Mouse (Mus musculus) heart, embryonic 11.5 days (tissue): ENCODE data around the gene Hist1h2be. TPM values are rescaled to one million over a fixed set of nuclear protein-coding genes. Genes with fewer than 3 reads are reported as not detected.
A peak's percentile ranks its signal among the peaks of the same experiment; 100 is the strongest.
"Not testable (repeated sequence)": the region's sequence is repeated elsewhere in the genome, so short reads cannot be mapped to it uniquely, and the experiment has no call there.

ENCODE experiments used
- ATAC-seq: fragments of 200-750 bp; cut with Nextera tagmentation; replicated peaks from 2 replicates; pipeline ENCODE4 v1.8.0; 2017; ENCODE audit warnings: moderate library complexity; ENCODE audit not compliant: insufficient number of reproducible peaks, low FRiP score, low TSS enrichment
- H3K27ac ChIP-seq: fragments of 300-500 bp; sonication (generic); 2 replicates; pipeline ENCODE4 v1.5.1; 2014; ENCODE audit warnings: mild to moderate bottlenecking, low read depth, low read length
- H3K27me3 ChIP-seq: fragments of 300-500 bp; sonication (generic); 2 replicates; pipeline ENCODE4 v1.6.1; 2014; ENCODE audit warnings: mild to moderate bottlenecking, low read length, mixed read lengths; ENCODE audit not compliant: control insufficient read depth, insufficient read depth
- H3K36me3 ChIP-seq: fragments of 300-500 bp; sonication (generic); 2 replicates; pipeline ENCODE4 v1.6.1; 2014; ENCODE audit warnings: mild to moderate bottlenecking, low read length, moderate library complexity, mixed read lengths; ENCODE audit not compliant: control insufficient read depth, insufficient read depth
- H3K4me1 ChIP-seq: fragments of 300-500 bp; sonication (generic); 2 replicates; pipeline ENCODE4 v1.6.1; 2014; ENCODE audit warnings: low read length; ENCODE audit not compliant: control insufficient read depth, insufficient read depth
- H3K4me2 ChIP-seq: fragments of 300-500 bp; sonication (generic); 2 replicates; pipeline ENCODE4 v1.6.1; 2014; ENCODE audit warnings: mild to moderate bottlenecking, moderate library complexity
- H3K4me3 ChIP-seq: fragments of 300-500 bp; sonication (generic); 2 replicates; pipeline ENCODE4 v1.5.1; 2014; ENCODE audit warnings: low read depth, low read length
- H3K9ac ChIP-seq: fragments of 300-500 bp; sonication (generic); 2 replicates; pipeline ENCODE4 v1.6.1; 2014; ENCODE audit warnings: mild to moderate bottlenecking, low read depth, low read length, moderate library complexity
- H3K9me3 ChIP-seq: fragments of 300-500 bp; sonication (generic); replicated peaks from 2 replicates; pipeline ENCODE4 v1.6.1; 2016; ENCODE audit warnings: low read length; ENCODE audit not compliant: control insufficient read depth
- WGBS: fragments of 180-500 bp; shearing (Covaris S2); extraction: QIAGEN DNeasy Blood & Tissue Kit; methylation state at CpG from one replicate; pipeline ENCODE4 v1.1.7; 2014; ENCODE audit not compliant: insufficient replicate concordance; 5-methylcytosine and 5-hydroxymethylcytosine counted together
- polyA plus RNA-seq: library from polyadenylated mRNA; unstranded; fragments of >200 nt; fragmentation: Nextera tagmentation; extraction: Ambion mirVana; gene quantifications from 2 replicates; pipeline ENCODE4 v1.2.1, GENCODE M21; 2014

The Hist1h2be gene
- polyA plus RNA-seq, 1 experiment from 2014 or later: 2.4 TPM

GRCm38 (mm10) chr13:23551146-23551834 is 69.6 kb downstream of the Hist1h2be start, which contains the start of gene Hist1h4f:
Hist1h4f (minus strand) TSS chr13:23551648.
- H3K4me1 ChIP-seq, H3K27me3 ChIP-seq, H3K9me3 ChIP-seq, H3K36me3 ChIP-seq: not testable (repeated sequence)
- Histone ChIP-seq H3K27ac (peak within 1 kb of the TSS; percentile 89), H3K4me2 (peak within 1 kb of the TSS; percentile 71), H3K4me3 (peak within 1 kb of the TSS; percentile 47), H3K9ac (peak within 1 kb of the TSS; percentile 77)
- WGBS: under 1% methylated on average over 43 of the region's 47 CpGs
- peak; percentile 79 for ATAC-seq

- Histone ChIP-seq H3K4me3 (peak overlapping the region; percentile 47), H3K4me2 (peak overlapping the region; percentile 71), H3K9me3 (no peaks in the 10 kb centered on the region), H3K27me3 (no peaks in the 10 kb centered on the region), H3K9ac (peak overlapping the region; percentile 77), H3K36me3 (no peaks in the 10 kb centered on the region), H3K27ac (peak overlapping the region; percentile 89), H3K4me1 (peaks cover 7% of the 10 kb centered on the region; the same call in 1 of the 2 replicates)
- ATAC-seq: no peak
- 11% methylated on average over 3 of the region's 3 CpGs for WGBS
These were observed 70.2 kb downstream of the Hist1h2be start for GRCm38 (mm10) chr13:23550761-23551145.

GRCm38 (mm10) chr13:23546694-23547093 is 74.2 kb downstream of the Hist1h2be start:
- 62% methylated on average over 5 of the region's 5 CpGs for WGBS
- no peak overlapping the region for H3K27ac ChIP-seq
- H3K9ac ChIP-seq: no peak overlapping the region

GRCm38 (mm10) chr13:23544787-23545120 is 76.2 kb downstream of the Hist1h2be start:
- not testable (repeated sequence) for H3K4me1 ChIP-seq, H3K9me3 ChIP-seq, ATAC-seq, H3K36me3 ChIP-seq, H3K9ac ChIP-seq, H3K27me3 ChIP-seq
- H3K4me3 ChIP-seq: peak overlapping the region; percentile 51
- H3K27ac ChIP-seq: peak overlapping the region; percentile 57; the same call in 1 of the 2 replicates
- 0% methylated on average over 11 of the region's 14 CpGs for WGBS
- peak overlapping the region; percentile 80 for H3K4me2 ChIP-seq

More at GRCm38 (mm10) chr13:23546694-23547093, 74.2 kb downstream of the Hist1h2be start:
- Histone ChIP-seq H3K4me2 (no peak overlapping the region), H3K27me3 (no peaks in the 10 kb centered on the region), H3K9me3 (no peaks in the 10 kb centered on the region), H3K4me1 (no peaks in the 10 kb centered on the region), H3K36me3 (no peaks in the 10 kb centered on the region), H3K4me3 (no peak overlapping the region)
- no peak for ATAC-seq

GRCm38 (mm10) chr13:23543965-23544786 is 76.7 kb downstream of the Hist1h2be start, which contains the start of gene Hist1h3f:
Hist1h3f (plus strand) TSS chr13:23544052.
- peak; percentile 95 for ATAC-seq
- Histone ChIP-seq H3K9me3 (no peaks in the 10 kb centered on the region), H3K4me3 (peak within 1 kb of the TSS; percentile 51), H3K36me3 (no peaks in the 10 kb centered on the region), H3K4me2 (peak within 1 kb of the TSS; percentile 80), H3K27ac (peak within 1 kb of the TSS; percentile 96), H3K9ac (peak within 1 kb of the TSS; percentile 71), H3K4me1 (no peaks in the 10 kb centered on the region), H3K27me3 (no peaks in the 10 kb centered on the region)
- WGBS: under 1% methylated on average over 30 of the region's 45 CpGs

GRCm38 (mm10) chr13:23542999-23543607 is 77.8 kb downstream of the Hist1h2be start, which contains the start of gene Hist1h2bh:
Hist1h2bh (minus strand) TSS chr13:23543392.
- peak; percentile 89 for ATAC-seq
- Histone ChIP-seq H3K4me3 (peak within 1 kb of the TSS; percentile 51), H3K4me2 (peak within 1 kb of the TSS; percentile 80), H3K9ac (peak within 1 kb of the TSS; percentile 64), H3K27ac (peak within 1 kb of the TSS; percentile 96)
- H3K9me3 ChIP-seq, H3K36me3 ChIP-seq, H3K27me3 ChIP-seq, H3K4me1 ChIP-seq: not testable (repeated sequence)
- under 1% methylated on average over 25 of the region's 42 CpGs for WGBS

DNA sequence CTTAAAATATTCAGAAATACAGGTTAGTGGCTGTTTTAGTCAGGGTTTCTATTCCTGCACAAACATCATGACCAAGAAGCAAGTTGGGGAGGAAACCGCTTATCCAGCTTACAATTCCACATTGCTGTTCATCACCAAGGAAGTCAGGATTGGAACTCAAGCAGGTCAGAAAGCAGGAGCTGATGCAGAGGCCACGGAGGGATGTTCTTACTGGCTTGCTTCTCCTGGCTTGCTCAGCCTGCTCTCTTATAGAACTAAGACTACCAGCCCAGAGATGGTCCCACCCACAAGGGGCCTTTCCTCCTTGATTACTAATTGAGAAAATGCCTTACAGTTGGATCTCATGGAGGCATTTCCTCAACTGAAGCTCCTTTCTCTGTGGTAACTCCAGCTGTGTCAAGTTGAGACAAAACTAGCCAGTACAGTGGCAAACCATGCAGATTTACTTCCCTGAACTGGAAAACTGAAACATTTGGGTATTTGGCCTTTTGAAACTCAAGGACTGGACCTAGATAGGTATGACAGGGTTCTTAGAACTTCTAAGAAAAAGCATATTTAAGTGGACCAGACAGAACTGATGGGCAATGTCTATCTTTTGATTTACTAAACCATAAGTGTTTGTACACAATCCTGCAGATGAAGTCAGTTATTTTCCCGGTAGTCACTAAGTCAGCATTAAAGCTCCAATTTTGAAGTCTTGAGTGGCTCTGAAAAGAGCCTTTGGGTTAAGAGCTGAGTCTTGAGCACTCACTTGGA is 78.5 kb downstream of the Hist1h2be start:
- ATAC-seq: not testable (repeated sequence)

GRCm38 (mm10) chr13:23541497-23541896 is 79.4 kb downstream of the Hist1h2be start:
- Histone ChIP-seq H3K27me3 (no peaks in the 10 kb centered on the region), H3K4me2 (no peak overlapping the region), H3K9ac (no peak overlapping the region), H3K4me3 (no peak overlapping the region), H3K9me3 (no peaks in the 10 kb centered on the region), H3K4me1 (0 out of 2 replicates have a peak, but pooled peaks cover under 1% of the 10 kb centered on the region), H3K27ac (no peak overlapping the region), H3K36me3 (no peaks in the 10 kb centered on the region)
- WGBS: 90% methylated on average over 3 of the region's 3 CpGs
- no peak for ATAC-seq

More for the DNA sequence above, 78.5 kb downstream of the Hist1h2be start:
- H3K9me3 ChIP-seq, H3K4me1 ChIP-seq, H3K27me3 ChIP-seq, H3K36me3 ChIP-seq: not testable (repeated sequence)
- Histone ChIP-seq H3K9ac (peak overlapping the region; percentile 64), H3K4me3 (peak overlapping the region; percentile 50), H3K4me2 (peak overlapping the region; percentile 64), H3K27ac (peak overlapping the region; percentile 74)
- WGBS: 7% methylated on average over 3 of the region's 3 CpGs
